Mouse (Mus musculus) stomach, postnatal 0 days (tissue): ENCODE results near the gene Gm11127. TPM values are rescaled to one million over a fixed set of nuclear protein-coding genes. Genes with fewer than 3 reads are reported as not detected.

Source experiments
- ATAC-seq: fragments of 200-750 bp; cut with Nextera tagmentation; 2 replicates; pipeline ENCODE4 v1.8.0; 2017; ENCODE audit not compliant: low FRiP score, low TSS enrichment
- DNase-seq: peaks from one replicate; pipeline ENCODE4 v3.0.0-alpha.2; 2016; ENCODE audit warnings: low spot score
- H3K27ac ChIP-seq: fragments of 300-500 bp; sonication (generic); replicated peaks from 2 replicates; pipeline ENCODE4 v1.5.1; 2014; ENCODE audit warnings: mild to moderate bottlenecking, control low read depth
- H3K27me3 ChIP-seq: fragments of 300-500 bp; sonication (generic); 2 replicates; pipeline ENCODE4 v1.6.1; 2014; ENCODE audit warnings: low read length; ENCODE audit not compliant: control insufficient read depth, insufficient read depth
- H3K36me3 ChIP-seq: fragments of 300-500 bp; sonication (generic); 2 replicates; pipeline ENCODE4 v1.6.1; 2014; ENCODE audit warnings: low read length, mixed read lengths; ENCODE audit not compliant: control insufficient read depth, insufficient read depth
- H3K4me1 ChIP-seq: fragments of 300-500 bp; sonication (generic); replicated peaks from 2 replicates; pipeline ENCODE4 v1.6.1; 2014; ENCODE audit warnings: antibody characterized with exemption; ENCODE audit not compliant: control insufficient read depth, insufficient read depth
- H3K4me2 ChIP-seq: fragments of 300-500 bp; sonication (generic); replicated peaks from 2 replicates; pipeline ENCODE4 v1.6.1; 2014; ENCODE audit warnings: low read depth, mild to moderate bottlenecking, control low read depth, moderate library complexity
- H3K4me3 ChIP-seq: fragments of 300-500 bp; sonication (generic); 2 replicates; pipeline ENCODE4 v1.5.1; 2014; ENCODE audit warnings: low read depth, low read length, control low read depth
- H3K9ac ChIP-seq: fragments of 300-500 bp; sonication (generic); 2 replicates; pipeline ENCODE4 v1.6.1; 2014; ENCODE audit warnings: mild to moderate bottlenecking, low read length, control low read depth, mixed read lengths
- H3K9me3 ChIP-seq: fragments of 300-500 bp; sonication (generic); 2 replicates; pipeline ENCODE4 v1.6.1; 2016; ENCODE audit warnings: low read length; ENCODE audit not compliant: control insufficient read depth
- CTCF ChIP-seq: IDR thresholded peaks from 2 replicates; pipeline ENCODE4 v1.5.1; 2016; ENCODE audit warnings: antibody characterized with exemption, low read depth, mild to moderate bottlenecking, moderate library complexity
- EP300 ChIP-seq: optimal IDR thresholded peaks from 2 replicates; pipeline ENCODE3; 2016; ENCODE audit warnings: antibody characterized with exemption
- WGBS: fragments of 180-500 bp; shearing (Covaris S2); extraction: QIAGEN DNeasy Blood & Tissue Kit; methylation state at CpG from one replicate; pipeline ENCODE4 v1.1.7; 2014; 5-methylcytosine and 5-hydroxymethylcytosine counted together
- polyA plus RNA-seq: library from polyadenylated mRNA; unstranded; fragments of >200 nt; fragmentation: Nextera tagmentation; extraction: Ambion mirVana; gene quantifications from 2 replicates; pipeline ENCODE4 v1.2.1, GENCODE M21; 2015

The Gm11127 gene
- polyA plus RNA-seq, 1 experiment from 2014 or later, result 0.08 TPM

GRCm38 (mm10) chr17:36025901-36026300 lies 32.3 kb downstream of the Gm11127 start:
- no peak overlapping the region for H3K4me2 ChIP-seq
- 56% methylated on average over 4 of the region's 4 CpGs for WGBS
- DNase-seq, result no peak
- H3K9me3 ChIP-seq, result no peaks in the 10 kb centered on the region
- H3K36me3 ChIP-seq, result no peaks in the 10 kb centered on the region
- no peak overlapping the region for H3K4me3 ChIP-seq
- H3K27ac ChIP-seq, result no peak overlapping the region
- no peak overlapping the region for H3K9ac ChIP-seq
- no peak for TF ChIP-seq CTCF
- no peak for TF ChIP-seq EP300
- H3K4me1 ChIP-seq, result no peaks in the 10 kb centered on the region
- no peaks in the 10 kb centered on the region for H3K27me3 ChIP-seq
- no peak for ATAC-seq

GRCm38 (mm10) chr17:36025197-36025596 lies 33.0 kb downstream of the Gm11127 start:
- no peak for ATAC-seq
- TF ChIP-seq EP300 (no peak), CTCF (no peak)

GRCm38 (mm10) chr17:36023710-36024654 lies 34.2 kb downstream of the Gm11127 start:
- no peaks in the 10 kb centered on the region for H3K4me1 ChIP-seq
- peak overlapping the region; percentile 11; the same call in 1 of the 2 replicates for H3K4me2 ChIP-seq
- no peak overlapping the region for H3K4me3 ChIP-seq
- H3K27ac ChIP-seq, result peak overlapping the region; percentile 83
- no peak overlapping the region for H3K9ac ChIP-seq
- WGBS, result 42% methylated on average over 9 of the region's 9 CpGs
- H3K9me3 ChIP-seq, result no peaks in the 10 kb centered on the region
- TF ChIP-seq EP300 (no peak), CTCF (no peak)
- peak; percentile 73 for ATAC-seq
- H3K36me3 ChIP-seq, result no peaks in the 10 kb centered on the region
- DNase-seq, result peak; percentile 27
- H3K27me3 ChIP-seq, result no peaks in the 10 kb centered on the region

More at GRCm38 (mm10) chr17:36025197-36025596, 33.0 kb downstream of the Gm11127 start:
- Histone ChIP-seq H3K9me3 (no peaks in the 10 kb centered on the region), H3K27ac (0 out of 2 replicates have a peak overlapping the region, but pooled peaks have one; percentile 4), H3K9ac (no peak overlapping the region), H3K4me2 (no peak overlapping the region), H3K4me1 (no peaks in the 10 kb centered on the region), H3K36me3 (no peaks in the 10 kb centered on the region), H3K4me3 (no peak overlapping the region), H3K27me3 (no peaks in the 10 kb centered on the region)
- WGBS, result 78% methylated on average over 5 of the region's 5 CpGs
- DNase-seq, result no peak

- DNase-seq (no peak), ATAC-seq (no peak)
- no peaks in the 10 kb centered on the region for H3K9me3 ChIP-seq
- 86% methylated on average over 6 of the region's 6 CpGs for WGBS
- no peaks in the 10 kb centered on the region for H3K36me3 ChIP-seq
- H3K4me2 ChIP-seq, result no peak overlapping the region
- TF ChIP-seq EP300, result no peak
- no peak for TF ChIP-seq CTCF
- H3K4me1 ChIP-seq, result no peaks in the 10 kb centered on the region
- no peak overlapping the region for H3K4me3 ChIP-seq
- no peak overlapping the region; the same call in 1 of the 2 replicates for H3K27ac ChIP-seq
- H3K27me3 ChIP-seq, result no peaks in the 10 kb centered on the region
- no peak overlapping the region for H3K9ac ChIP-seq
Observed at GRCm38 (mm10) chr17:36022922-36023321, 35.2 kb downstream of the Gm11127 start.

GRCm38 (mm10) chr17:36022098-36022497 lies 36.1 kb downstream of the Gm11127 start:
- Histone ChIP-seq H3K27ac (no peak overlapping the region), H3K27me3 (no peaks in the 10 kb centered on the region), H3K4me2 (no peak overlapping the region), H3K4me1 (no peaks in the 10 kb centered on the region), H3K9me3 (no peaks in the 10 kb centered on the region), H3K9ac (no peak overlapping the region), H3K4me3 (no peak overlapping the region), H3K36me3 (no peaks in the 10 kb centered on the region)
- no peak for ATAC-seq
- 95% methylated on average over 9 of the region's 9 CpGs for WGBS
- no peak for DNase-seq
- TF ChIP-seq EP300, result no peak
- no peak for TF ChIP-seq CTCF

GRCm38 (mm10) chr17:36021309-36021708 lies 36.9 kb downstream of the Gm11127 start:
- no peak for ATAC-seq
- Histone ChIP-seq H3K9me3 (no peaks in the 10 kb centered on the region), H3K36me3 (no peaks in the 10 kb centered on the region), H3K27me3 (no peaks in the 10 kb centered on the region), H3K9ac (no peak overlapping the region), H3K4me1 (no peaks in the 10 kb centered on the region), H3K4me3 (no peak overlapping the region), H3K27ac (peak overlapping the region; percentile 9; the same call in 1 of the 2 replicates), H3K4me2 (no peak overlapping the region)
- 97% methylated on average over 1 of the region's 1 CpGs for WGBS
- TF ChIP-seq CTCF, result no peak
- no peak for TF ChIP-seq EP300
- DNase-seq, result no peak
